Mouse (Mus musculus) limb, embryonic 13.5 days (tissue): ENCODE measurements at regions not wholly inside any gene's neighbourhood (a gene's known extent, or its start where the extent isn't known, plus 50 kb on each side); places are given as distances from the start of the nearest gene placed in this dataset.

ENCODE experiments used
- ATAC-seq: fragments of 200-750 bp; cut with Nextera tagmentation; 2 replicates; pipeline ENCODE4 v1.8.0; 2017; ENCODE audit warnings: low read depth, moderate number of reproducible peaks, moderate TSS enrichment; ENCODE audit not compliant: low FRiP score
- H3K27ac ChIP-seq: fragments of 300-500 bp; sonication (generic); 2 replicates; pipeline ENCODE4 v1.5.1; 2015; ENCODE audit warnings: inconsistent platforms, mild to moderate bottlenecking, moderate library complexity
- H3K27me3 ChIP-seq: fragments of 300-500 bp; sonication (generic); 2 replicates; pipeline ENCODE4 v1.6.1; 2015; ENCODE audit warnings: mild to moderate bottlenecking, inconsistent platforms
- H3K36me3 ChIP-seq: fragments of 300-500 bp; sonication (generic); 2 replicates; pipeline ENCODE4 v1.6.1; 2015; ENCODE audit warnings: inconsistent platforms, mild to moderate bottlenecking, moderate library complexity
- H3K4me1 ChIP-seq: fragments of 300-500 bp; sonication (generic); 2 replicates; pipeline ENCODE4 v1.6.1; 2015; ENCODE audit warnings: inconsistent platforms
- H3K4me2 ChIP-seq: fragments of 300-500 bp; sonication (generic); replicated peaks from 2 replicates; pipeline ENCODE4 v1.6.1; 2015; ENCODE audit warnings: inconsistent platforms, mild to moderate bottlenecking, moderate library complexity
- H3K4me3 ChIP-seq: fragments of 300-500 bp; sonication (generic); 2 replicates; pipeline ENCODE4 v1.5.1; 2015; ENCODE audit warnings: moderate library complexity, mild to moderate bottlenecking, inconsistent platforms
- H3K9ac ChIP-seq: fragments of 300-500 bp; sonication (generic); 2 replicates; pipeline ENCODE4 v1.6.1; 2015; ENCODE audit warnings: mild to moderate bottlenecking, inconsistent platforms
- H3K9me3 ChIP-seq: fragments of 300-500 bp; sonication (generic); 2 replicates; pipeline ENCODE4 v1.6.1; 2016; ENCODE audit warnings: inconsistent platforms
- WGBS: fragments of 180-500 bp; shearing (Covaris S2); methylation state at CpG from one replicate; pipeline ENCODE4 v1.1.7; 2015; 5-methylcytosine and 5-hydroxymethylcytosine counted together

DNA sequence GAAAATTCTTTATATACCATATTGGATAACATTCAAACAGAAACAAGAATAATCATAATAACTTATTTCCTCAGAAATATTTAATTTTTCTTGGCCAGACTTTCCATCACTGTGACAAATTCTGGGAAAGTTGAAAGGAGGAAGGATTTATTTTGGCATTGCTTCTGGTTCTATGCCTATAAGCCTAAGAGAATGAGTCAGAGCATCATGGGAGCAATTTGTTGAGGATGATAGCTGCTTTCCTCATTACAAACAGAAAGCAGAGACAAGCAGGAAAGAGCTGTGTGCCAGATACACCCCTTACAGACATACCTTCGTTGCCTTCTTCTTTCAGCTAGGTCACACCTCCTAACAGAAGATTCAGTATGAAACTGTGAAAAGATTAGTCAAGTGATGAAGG is 115.3 kb downstream of the Rgs21 start:
- H3K4me3 ChIP-seq: no peak overlapping the region
- no peak for ATAC-seq
- 44% methylated on average over 1 of the region's 1 CpGs for WGBS

DNA sequence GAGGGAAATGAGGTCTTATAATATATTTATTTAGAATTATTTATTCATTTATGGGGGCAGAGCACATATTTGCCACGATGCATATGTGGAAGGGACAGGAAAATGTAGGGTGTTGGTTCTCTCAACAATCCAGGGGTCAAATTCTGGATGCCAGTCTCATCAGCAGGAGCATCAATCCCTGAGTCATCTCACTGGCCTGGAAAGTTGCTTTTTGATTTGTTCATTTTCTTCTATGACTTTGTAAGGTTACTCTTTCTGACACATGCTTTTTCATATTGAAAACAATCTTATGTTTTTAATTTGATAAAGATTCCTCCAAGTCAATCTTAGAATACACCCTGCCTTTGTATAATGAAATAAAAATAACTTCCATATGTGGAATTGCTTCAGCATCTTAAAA is 115.7 kb downstream of the Rgs21 start:
- Histone ChIP-seq H3K9ac (no peak overlapping the region), H3K36me3 (no peaks in the 10 kb centered on the region), H3K27ac (no peak overlapping the region), H3K4me1 (no peaks in the 10 kb centered on the region), H3K9me3 (no peaks in the 10 kb centered on the region), H3K4me2 (no peak overlapping the region), H3K4me3 (no peak overlapping the region), H3K27me3 (no peaks in the 10 kb centered on the region)
- WGBS: 52% methylated on average over 1 of the region's 1 CpGs
- ATAC-seq: no peak

More for the DNA sequence above, 115.3 kb downstream of the Rgs21 start:
- no peaks in the 10 kb centered on the region for H3K4me1 ChIP-seq
- no peaks in the 10 kb centered on the region for H3K9me3 ChIP-seq
- H3K27me3 ChIP-seq: no peaks in the 10 kb centered on the region
- H3K4me2 ChIP-seq: no peak overlapping the region
- H3K36me3 ChIP-seq: no peaks in the 10 kb centered on the region
- no peak overlapping the region for H3K9ac ChIP-seq
- H3K27ac ChIP-seq: no peak overlapping the region

DNA sequence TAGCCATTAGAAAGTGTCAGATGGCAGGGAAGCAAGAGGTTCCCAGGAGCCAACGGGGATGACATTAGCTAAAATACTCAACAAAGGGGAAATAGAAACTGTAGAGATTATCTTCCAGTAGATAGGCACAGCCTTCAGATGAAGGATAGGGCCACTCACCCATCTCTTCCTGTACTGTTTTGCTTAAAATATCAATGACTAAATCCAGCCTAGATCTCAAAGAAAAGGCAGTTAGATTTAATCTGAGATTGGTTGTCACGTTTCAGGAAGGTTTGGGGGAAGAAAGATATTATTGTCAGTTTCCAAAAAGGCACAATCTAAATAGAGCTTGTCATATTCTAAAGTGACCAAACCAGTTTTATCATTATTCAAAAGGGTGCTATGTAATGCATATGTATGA is 130.8 kb downstream of the Rgs21 start:
- WGBS: 80% methylated on average over 2 of the region's 2 CpGs
- Histone ChIP-seq H3K4me3 (no peak overlapping the region), H3K27ac (no peak overlapping the region), H3K4me2 (no peak overlapping the region), H3K9me3 (no peaks in the 10 kb centered on the region), H3K27me3 (no peaks in the 10 kb centered on the region), H3K36me3 (no peaks in the 10 kb centered on the region), H3K9ac (no peak overlapping the region), H3K4me1 (no peaks in the 10 kb centered on the region)
- no peak for ATAC-seq

DNA sequence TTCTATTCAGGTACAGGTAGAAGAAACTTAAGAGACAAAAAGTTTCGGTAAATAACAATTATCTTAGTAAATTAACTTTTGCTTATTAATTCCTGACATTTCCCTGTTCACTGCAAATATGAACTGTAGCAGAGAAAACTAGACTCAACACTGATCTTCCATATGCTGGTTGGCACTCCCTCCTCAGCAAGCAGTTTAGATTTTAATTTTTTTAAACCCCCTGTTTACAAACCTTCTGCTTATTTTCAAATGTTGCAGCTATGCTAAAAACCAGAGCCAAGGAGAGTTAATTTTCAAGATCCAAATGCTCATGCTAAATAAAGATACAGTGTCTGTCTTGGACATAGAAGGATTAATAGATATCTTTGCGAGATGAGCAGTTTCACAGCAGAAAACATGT is 134.7 kb downstream of the Rgs21 start:
- ATAC-seq: no peak
- no peak overlapping the region for H3K4me2 ChIP-seq
- WGBS: 85% methylated on average over 2 of the region's 2 CpGs
- H3K4me3 ChIP-seq: no peak overlapping the region
- H3K36me3 ChIP-seq: no peaks in the 10 kb centered on the region
- H3K27ac ChIP-seq: no peak overlapping the region
- no peaks in the 10 kb centered on the region for H3K4me1 ChIP-seq
- H3K27me3 ChIP-seq: no peaks in the 10 kb centered on the region
- no peaks in the 10 kb centered on the region for H3K9me3 ChIP-seq
- H3K9ac ChIP-seq: no peak overlapping the region

- Histone ChIP-seq H3K27me3 (no peaks in the 10 kb centered on the region), H3K9me3 (no peaks in the 10 kb centered on the region), H3K4me1 (no peaks in the 10 kb centered on the region), H3K9ac (no peak overlapping the region), H3K4me3 (no peak overlapping the region), H3K36me3 (no peaks in the 10 kb centered on the region), H3K4me2 (no peak overlapping the region), H3K27ac (no peak overlapping the region)
- ATAC-seq: no peak
- WGBS: 84% methylated on average over 5 of the region's 5 CpGs
Measured at GRCm38 (mm10) chr1:144431535-144432276, 135.8 kb downstream of the Rgs21 start.

DNA sequence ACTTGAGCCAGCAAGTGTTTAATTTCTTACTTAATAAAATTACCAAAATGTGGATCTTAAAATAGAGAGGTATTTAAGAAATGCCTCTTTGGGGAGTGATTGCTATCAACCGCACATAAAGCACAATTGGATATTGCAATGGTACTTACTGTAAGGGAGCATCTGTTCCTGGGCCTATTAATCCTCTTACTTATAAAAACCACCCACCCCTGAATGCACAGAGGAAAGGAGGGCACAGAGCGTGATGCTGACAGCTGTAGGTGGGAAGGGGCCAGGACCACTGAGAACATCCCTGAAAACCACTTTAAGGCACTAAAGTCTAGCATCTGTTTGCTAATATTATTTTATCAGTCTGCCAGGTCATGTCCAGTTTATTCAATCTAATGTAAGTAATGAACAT is 146.1 kb downstream of the Rgs21 start:
- 82% methylated on average over 2 of the region's 2 CpGs for WGBS
- Histone ChIP-seq H3K4me1 (no peaks in the 10 kb centered on the region), H3K4me3 (no peak overlapping the region), H3K36me3 (no peaks in the 10 kb centered on the region), H3K4me2 (no peak overlapping the region), H3K9ac (no peak overlapping the region), H3K9me3 (no peaks in the 10 kb centered on the region), H3K27ac (no peak overlapping the region), H3K27me3 (no peaks in the 10 kb centered on the region)
- no peak for ATAC-seq

DNA sequence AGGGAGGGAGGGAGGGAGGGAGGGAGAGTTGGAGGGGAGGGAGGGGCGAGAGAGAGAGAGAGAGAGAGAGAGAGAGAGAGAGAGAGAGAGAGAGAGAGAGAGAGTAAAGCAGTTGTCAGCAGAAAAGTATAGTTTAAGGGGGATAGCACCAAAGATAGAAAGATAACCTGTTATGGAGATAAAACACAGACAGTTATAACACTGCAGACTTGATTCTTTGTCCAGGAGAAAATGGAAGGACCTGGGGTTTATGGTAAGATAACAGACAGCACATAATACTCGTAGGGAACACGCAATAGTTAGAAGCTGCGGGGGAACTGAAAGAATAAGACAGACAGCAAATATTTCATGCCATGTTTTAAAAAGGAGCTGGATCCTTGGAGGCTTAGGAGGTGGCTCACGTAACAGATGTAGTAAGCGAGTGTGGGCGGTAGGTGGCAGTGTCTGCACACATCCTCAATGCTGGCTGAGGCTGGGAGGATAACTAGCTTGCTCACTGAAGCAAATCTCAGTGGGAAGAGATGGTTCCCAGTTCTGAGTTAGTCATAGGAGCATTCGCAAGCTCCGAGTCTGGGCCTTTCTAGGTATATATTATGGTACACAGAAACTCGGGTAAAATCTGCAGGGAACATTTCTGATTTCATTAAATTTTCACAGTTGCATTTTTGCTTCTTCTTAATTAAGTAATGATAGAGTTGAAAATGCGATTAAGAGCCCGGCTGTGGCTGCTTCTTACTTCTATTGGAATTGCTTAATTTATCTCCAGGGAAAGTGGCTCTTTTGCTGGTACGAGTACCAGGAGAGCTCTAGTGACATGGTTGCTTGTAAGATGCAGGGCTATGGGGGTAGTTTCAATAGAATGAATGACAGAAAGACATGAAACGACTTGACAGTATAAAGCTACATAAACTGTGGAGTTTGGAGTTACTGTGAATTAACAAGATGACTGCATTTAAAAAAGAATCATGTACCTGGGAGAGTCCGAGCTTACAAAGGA is 157.6 kb upstream of the Rgs1 start:
- WGBS: 40% methylated on average over 15 of the region's 15 CpGs
- peak; percentile 51; the same call in 1 of the 2 replicates for ATAC-seq
- no peak overlapping the region for H3K27ac ChIP-seq

GRCm38 (mm10) chr1:144405724-144406123 is 156.7 kb upstream of the Rgs1 start:
- Histone ChIP-seq H3K4me1 (no peaks in the 10 kb centered on the region), H3K9ac (no peak overlapping the region), H3K36me3 (no peaks in the 10 kb centered on the region), H3K4me2 (no peak overlapping the region), H3K9me3 (no peaks in the 10 kb centered on the region), H3K27ac (no peak overlapping the region), H3K4me3 (no peak overlapping the region), H3K27me3 (no peaks in the 10 kb centered on the region)
- no peak for ATAC-seq

More for the DNA sequence above, 157.6 kb upstream of the Rgs1 start:
- Histone ChIP-seq H3K4me3 (no peak overlapping the region), H3K4me1 (no peaks in the 10 kb centered on the region), H3K9me3 (no peaks in the 10 kb centered on the region), H3K27me3 (no peaks in the 10 kb centered on the region), H3K4me2 (no peak overlapping the region), H3K9ac (no peak overlapping the region), H3K36me3 (no peaks in the 10 kb centered on the region)

GRCm38 (mm10) chr1:144405031-144405430 is 156.0 kb upstream of the Rgs1 start:
- Histone ChIP-seq H3K36me3 (no peaks in the 10 kb centered on the region), H3K27ac (no peak overlapping the region), H3K27me3 (no peaks in the 10 kb centered on the region), H3K4me2 (no peak overlapping the region), H3K4me3 (no peak overlapping the region), H3K4me1 (no peaks in the 10 kb centered on the region), H3K9ac (no peak overlapping the region), H3K9me3 (no peaks in the 10 kb centered on the region)
- 70% methylated on average over 3 of the region's 3 CpGs for WGBS
- no peak for ATAC-seq

- no peak for ATAC-seq
- H3K27ac ChIP-seq: no peak overlapping the region
- H3K36me3 ChIP-seq: no peaks in the 10 kb centered on the region
- H3K9me3 ChIP-seq: no peaks in the 10 kb centered on the region
- no peaks in the 10 kb centered on the region for H3K27me3 ChIP-seq
- H3K4me3 ChIP-seq: no peak overlapping the region
- H3K4me2 ChIP-seq: no peak overlapping the region
- 47% methylated on average over 3 of the region's 3 CpGs for WGBS
- no peak overlapping the region for H3K9ac ChIP-seq
- no peaks in the 10 kb centered on the region for H3K4me1 ChIP-seq
Measured at GRCm38 (mm10) chr1:144379991-144380594, 131.1 kb upstream of the Rgs1 start.

DNA sequence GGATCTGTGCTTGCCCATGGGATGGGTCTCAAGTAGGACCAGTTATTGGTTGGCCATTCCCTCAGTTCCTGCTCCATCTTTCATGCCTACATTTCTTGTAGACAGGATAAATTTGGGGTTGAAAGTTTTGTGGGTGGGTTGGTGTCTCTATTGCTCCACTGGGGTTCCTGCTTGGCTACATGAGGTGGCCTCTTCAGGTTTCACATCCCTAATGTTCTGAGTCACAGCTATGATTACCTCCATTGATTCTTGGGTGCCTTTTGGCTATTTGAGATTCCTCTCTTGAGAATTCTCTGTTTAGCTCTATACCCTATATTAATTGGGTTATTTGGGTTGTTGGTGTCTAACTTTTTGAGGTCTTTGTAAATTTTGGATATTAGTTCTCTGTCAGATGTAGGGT is 125.1 kb upstream of the Rgs1 start:
- H3K4me2 ChIP-seq: no peak overlapping the region
- no peaks in the 10 kb centered on the region for H3K4me1 ChIP-seq
- no peak for ATAC-seq
- no peak overlapping the region for H3K27ac ChIP-seq
- H3K36me3 ChIP-seq: no peaks in the 10 kb centered on the region
- no peaks in the 10 kb centered on the region for H3K27me3 ChIP-seq
- no peaks in the 10 kb centered on the region for H3K9me3 ChIP-seq
- H3K4me3 ChIP-seq: no peak overlapping the region
- H3K9ac ChIP-seq: no peak overlapping the region

GRCm38 (mm10) chr1:144367492-144367891 is 118.5 kb upstream of the Rgs1 start:
- Histone ChIP-seq H3K9me3 (no peaks in the 10 kb centered on the region), H3K4me3 (no peak overlapping the region), H3K36me3 (no peaks in the 10 kb centered on the region), H3K4me1 (no peaks in the 10 kb centered on the region), H3K9ac (no peak overlapping the region), H3K27ac (no peak overlapping the region), H3K27me3 (no peaks in the 10 kb centered on the region), H3K4me2 (no peak overlapping the region)
- WGBS: 23% methylated on average over 3 of the region's 3 CpGs
- peak; percentile 71; the same call in 1 of the 2 replicates for ATAC-seq
